Mouse (Mus musculus): ENCODE results near the gene Mcm2.

Mcm2 gene

DNA sequence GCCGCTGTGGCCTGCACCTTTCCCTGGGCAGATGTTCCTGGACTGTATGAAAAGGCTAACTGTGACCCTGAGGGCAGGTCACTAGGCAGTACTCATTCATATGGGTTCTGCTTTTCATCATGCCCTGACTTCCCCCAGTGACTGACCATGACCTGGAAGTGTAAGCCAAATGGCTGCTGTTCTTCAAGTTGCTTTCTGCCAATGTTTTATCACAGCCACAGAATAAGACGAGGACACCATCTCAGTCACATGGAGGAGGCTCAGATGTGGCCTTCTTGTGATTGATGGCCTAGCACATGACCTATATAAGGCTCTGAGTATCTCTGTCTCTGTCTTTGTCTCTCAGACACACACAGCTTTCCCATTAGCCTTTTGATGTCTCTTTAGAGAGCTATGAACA is 51.0 kb downstream of the Mcm2 start:
- DNase-seq (ENCODE audit: low spot score), result no peak

DNA sequence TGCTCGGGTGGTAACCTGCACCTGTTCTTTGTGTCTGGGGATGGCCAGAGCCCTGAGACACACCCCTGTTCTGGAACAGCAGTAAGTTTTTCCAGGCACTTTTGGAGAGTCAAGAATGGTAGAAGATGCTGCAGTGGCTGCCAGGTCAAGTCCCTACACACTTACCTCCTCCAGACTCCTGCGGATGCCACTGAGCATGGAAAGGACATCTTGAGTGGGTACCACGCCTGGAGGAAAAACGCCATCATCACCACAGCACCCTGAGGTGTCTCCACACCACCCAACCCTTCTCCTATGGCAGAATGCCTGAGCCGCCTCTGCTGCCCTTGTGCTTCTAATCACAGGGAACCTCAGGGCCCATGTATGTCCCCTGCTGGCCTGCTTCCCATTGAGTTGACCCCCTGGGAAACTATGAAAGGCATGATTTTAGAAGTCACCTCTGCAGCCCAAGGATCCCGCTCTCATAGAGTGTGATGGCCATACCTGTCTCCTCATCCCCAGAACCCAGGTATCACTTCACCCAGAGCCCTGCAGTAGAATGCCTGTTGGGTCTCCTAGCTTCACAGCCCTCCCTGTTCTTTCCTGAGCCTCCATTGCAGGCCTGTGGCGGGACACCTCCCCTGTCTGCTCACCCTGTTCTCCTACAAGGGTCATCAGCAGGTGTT is 53.5 kb downstream of the Mcm2 start:
- DNase-seq (ENCODE audit: low spot score), result no peak

DNA sequence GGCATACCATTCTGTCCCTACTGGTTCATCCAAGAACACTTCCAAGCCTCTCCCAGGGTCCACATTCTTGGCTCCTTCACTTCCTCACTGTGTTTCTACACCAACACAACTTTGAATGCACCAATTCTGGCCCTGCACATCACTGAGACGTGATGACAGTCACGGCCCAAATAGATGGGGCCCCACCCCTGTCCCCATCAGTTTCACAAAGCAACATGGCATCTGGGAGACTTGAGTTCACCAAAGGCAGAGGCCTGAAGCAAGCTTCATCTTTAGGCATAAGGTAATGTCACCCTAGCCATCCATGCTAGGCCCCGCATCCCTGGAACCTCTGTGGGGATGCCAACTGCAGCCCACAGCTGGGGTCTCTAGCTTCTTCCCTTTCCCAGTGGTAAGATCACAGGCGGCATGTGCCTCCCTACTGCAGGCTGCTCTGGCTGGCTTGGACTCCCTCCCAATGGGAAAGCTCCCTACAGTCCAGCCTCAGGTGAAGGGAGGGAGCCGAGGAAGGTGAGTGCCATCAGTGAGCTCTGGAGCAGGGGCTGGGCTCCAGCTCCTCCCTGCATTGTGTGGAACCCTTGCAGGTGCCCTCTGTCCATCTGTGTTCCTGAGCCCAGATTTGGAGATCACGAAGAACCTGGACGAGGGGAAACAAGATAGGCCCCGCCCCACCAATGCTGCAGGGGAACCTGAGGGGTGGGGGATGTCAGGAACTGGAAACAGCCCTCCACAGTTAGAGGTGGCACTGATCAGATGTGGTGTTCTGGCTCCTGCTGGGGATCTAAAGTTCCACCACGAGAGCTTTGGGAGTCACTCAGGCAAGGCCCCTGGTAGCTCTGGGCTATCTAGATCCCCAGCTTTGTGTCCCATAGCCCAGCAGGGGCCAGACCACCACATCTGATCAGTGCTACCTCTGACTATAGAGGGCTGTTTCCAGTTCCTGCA is 54.5 kb downstream of the Mcm2 start:
- DNase-seq (ENCODE audit: low spot score), result no peak

DNA sequence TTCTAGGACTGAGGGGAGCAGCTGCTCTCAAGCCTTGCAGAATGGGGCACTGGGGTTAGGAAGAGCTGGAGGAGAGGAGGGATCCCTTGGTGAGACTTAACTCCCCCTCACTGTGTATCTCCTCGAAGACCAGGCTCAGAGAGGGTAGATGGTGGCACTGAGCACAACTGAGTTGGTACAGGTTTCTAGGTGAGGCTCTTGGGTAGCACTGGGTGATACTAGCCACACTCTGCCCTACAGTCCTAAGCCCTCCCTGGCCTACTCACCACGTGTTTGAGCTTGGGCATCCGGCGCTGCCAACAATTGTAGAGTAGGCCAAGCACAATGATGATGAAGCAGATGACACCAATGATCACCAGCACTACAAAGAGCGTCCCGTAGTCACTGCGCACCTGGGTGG is 55.3 kb downstream of the Mcm2 start:
- no peak for DNase-seq (ENCODE audit: low spot score)

DNA sequence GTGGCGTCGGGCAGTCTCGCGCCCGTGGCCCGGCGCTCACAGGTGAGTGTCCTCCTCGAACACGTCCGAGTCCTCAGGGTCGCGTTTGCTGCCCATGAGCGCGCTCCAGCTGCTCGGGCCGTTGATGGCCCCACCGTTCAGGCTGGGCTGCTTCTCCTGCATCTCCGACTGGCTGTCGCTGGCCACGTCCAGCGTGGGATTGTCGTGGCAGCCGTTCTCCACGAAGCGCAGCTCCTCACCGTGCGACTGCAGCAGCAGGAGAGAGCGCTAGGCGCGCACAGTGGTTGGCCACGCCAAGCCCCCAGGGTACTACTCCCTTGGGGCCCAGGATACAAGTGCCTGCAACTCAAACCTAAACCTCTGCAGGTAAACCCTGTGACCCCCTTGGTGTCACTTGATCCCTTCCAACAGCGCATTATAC is 55.8 kb downstream of the Mcm2 start:
- DNase-seq (ENCODE audit: low spot score), result peak; percentile 29

DNA sequence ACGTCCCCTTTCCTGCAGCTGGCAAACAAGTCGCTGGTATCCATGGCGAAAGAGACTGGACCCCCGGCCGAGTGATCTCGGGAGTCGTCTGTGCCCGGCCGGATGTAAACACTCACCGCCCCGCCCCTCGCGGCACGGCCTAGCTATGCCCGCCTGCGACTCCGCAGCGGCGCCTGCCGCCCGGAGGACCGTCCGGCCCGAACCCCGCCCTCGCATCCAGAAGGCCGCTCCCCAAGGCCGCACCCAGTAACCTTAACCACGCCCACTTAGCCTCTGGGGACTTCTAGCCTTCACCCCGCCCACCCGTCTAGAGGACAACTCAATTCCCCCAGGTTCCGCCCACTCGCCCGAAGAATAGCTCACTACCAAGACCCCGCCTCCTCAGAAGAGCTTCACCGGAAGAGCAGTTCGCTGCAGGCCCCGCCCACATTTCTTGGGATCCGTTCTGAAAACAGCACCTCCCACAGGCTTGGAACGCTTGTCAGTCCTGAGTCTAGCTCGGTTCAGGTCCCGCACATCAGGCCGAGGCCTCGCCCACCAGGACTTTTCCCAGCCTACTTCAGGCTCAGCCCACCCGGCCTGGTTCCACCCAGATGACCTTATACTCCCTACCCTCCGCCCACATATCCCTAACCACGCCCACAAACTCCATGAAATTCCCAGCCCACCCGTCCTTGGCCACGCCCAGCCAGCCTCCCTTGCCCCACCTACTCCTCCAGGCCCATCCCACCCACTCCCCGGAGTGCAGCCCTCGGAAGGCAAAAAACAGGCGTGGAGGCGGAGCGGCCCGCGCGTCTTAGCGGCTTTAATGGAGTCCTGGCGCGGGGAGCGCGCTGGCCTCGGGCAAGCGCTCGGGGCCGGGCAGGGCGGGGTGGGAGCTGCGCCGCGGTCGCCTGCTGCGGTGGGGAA is 56.5 kb downstream of the Mcm2 start, which contains the start of gene Abtb1:
Gene Abtb1 (minus strand): TSS at position 204 of the 909 bp plus-strand sequence.
- DNase-seq (ENCODE audit: low spot score), result peak; percentile 100

GRCm38 (mm10) chr6:88841514-88841780 is 57.1 kb downstream of the Mcm2 start:
- no peak for DNase-seq (ENCODE audit: low spot score)

GRCm38 (mm10) chr6:88840791-88841513 is 57.6 kb downstream of the Mcm2 start:
- no peak for DNase-seq (ENCODE audit: low spot score)

DNA sequence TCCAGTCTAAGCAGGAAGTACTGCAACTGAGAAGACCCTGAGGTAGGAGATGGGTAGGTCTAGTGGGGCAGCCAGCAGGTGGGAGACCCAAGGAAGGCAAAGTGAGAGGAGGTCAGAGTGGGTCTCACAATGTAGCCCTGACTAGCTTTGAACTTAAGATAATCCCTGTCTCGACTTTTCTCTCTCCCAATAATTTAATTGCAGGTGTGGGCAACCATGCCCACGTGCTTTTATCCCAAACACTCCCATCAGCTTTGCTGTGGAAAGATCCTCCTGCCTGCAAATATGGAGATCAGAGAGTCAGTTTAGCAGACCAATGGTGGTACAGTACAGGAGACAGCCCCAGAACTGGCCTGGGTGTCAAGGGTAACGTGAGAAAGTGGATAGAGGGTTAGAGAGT is 58.4 kb downstream of the Mcm2 start:
- DNase-seq (ENCODE audit: low spot score), result no peak

- no peak for DNase-seq (ENCODE audit: low spot score)
Measured at GRCm38 (mm10) chr6:88839135-88839970, 59.2 kb downstream of the Mcm2 start.

- no peak for DNase-seq (ENCODE audit: low spot score)
Measured at GRCm38 (mm10) chr6:88838613-88839012, 60.0 kb downstream of the Mcm2 start.

GRCm38 (mm10) chr6:88837999-88838398 is 60.6 kb downstream of the Mcm2 start:
- no peak for DNase-seq (ENCODE audit: low spot score)

- DNase-seq (ENCODE audit: low spot score), result no peak
Measured at GRCm38 (mm10) chr6:88836178-88836819, 62.3 kb downstream of the Mcm2 start.

DNA sequence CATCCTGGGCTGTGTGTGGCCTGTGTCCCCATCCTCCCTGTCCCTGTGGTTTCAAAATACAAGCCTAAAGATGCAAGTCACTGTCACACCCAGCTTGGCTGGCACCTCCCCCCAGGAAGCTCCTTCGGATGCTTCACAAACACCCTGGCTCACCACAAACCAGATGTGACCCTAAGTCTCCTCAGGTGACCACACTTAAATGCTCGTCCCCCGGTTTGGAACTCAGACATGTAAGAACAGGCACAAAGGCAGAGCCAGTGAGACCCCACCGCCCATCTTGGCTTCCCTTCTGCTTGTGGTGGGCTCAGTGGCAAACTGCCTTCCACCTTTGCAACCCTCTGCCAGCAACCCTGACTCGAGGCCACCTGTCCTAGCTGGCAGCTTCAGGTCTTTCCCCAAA is 63.5 kb downstream of the Mcm2 start:
- DNase-seq (ENCODE audit: low spot score), result no peak

Data from ovary, adult 18-20 months (tissue).